Mouse (Mus musculus) ES-CJ7 (cell line): ENCODE measurements around the gene Srgn.
"Not testable (repeated sequence)": the region's sequence is repeated elsewhere in the genome, so short reads cannot be mapped to it uniquely, and the experiment has no call there.

Source experiments
- DNase-seq: peaks from one replicate; pipeline ENCODE4 v3.0.0; 2011; ENCODE audit warnings: low read depth, low spot score

Srgn gene

DNA sequence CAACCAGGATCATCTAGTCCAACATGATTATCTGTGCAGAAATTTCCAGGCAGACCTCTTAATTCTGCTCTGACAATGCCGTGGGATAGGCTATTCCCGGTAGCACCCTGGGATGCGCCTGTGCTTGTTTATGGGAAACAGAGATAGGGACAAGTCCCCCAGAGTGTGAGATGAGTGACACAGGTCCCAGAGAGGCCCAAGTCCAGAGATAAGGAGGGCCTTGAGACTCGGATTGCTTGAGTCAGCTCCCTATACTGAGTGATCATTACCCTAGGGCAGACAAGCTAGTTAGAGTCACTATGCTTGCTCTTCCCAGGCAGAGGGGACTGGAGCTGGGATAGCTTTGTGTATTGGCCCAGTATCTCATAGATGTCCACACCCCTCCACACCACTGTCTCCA, 5.5 kb downstream of the Srgn start:
- no peak for DNase-seq

DNA sequence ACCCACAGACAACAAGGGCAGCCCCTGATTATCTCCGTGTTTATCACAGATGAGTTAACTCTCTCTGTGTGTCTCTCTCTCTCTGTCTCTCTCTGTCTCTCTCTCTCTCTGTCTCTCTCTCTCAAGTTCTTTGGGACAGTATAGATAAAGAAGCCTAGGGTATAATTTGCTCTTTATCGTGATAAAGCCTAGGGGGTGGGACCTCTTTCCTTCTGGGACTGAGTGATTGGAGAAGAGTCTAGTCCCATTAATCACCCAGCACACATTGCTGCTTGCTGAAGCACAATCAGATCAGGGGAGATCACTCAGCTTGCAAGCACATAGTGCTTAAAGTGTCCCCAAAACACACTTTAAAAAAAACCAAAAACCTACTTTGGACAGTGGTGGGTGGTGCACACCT, 6.3 kb downstream of the Srgn start:
- DNase-seq, result no peak

DNA sequence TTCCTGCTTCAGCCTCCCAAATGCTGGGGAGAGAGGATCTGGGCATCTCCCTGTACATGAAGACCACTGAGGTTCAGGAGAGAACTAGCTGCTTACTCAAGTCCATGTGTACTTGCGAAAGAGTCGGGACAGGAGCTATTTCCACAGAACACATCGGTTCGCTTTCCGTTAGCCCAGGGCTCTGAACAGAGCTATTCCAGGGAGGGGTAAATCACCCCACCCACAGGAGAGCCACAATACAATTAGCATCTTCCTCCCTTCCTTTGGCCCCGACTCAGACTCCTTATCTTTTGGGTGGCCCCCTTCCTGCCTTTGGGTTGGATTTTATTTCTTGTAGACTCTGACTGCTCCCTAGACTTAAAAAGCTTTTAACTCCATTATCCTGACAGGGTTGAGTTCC, 9.7 kb downstream of the Srgn start:
- DNase-seq, result no peak

DNA sequence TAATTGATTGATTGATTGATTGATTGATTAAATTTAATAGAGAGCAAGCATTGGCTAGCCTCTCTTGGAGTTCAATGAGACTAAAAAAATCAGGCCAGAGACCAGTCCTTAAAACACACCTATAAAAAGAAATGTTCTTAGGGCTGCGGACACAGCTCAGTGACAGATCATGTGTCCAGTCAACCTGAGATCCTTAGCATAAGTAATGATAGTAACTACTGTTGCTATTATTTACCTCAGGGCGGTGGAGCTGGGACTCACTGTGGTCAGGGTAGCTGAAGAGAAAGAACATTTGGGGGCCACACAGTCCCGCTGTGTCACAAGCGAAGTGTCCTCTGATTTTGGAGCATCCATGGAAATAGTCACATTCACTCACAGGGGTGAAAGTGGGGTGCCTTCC, 14.4 kb downstream of the Srgn start:
- no peak for DNase-seq

DNA sequence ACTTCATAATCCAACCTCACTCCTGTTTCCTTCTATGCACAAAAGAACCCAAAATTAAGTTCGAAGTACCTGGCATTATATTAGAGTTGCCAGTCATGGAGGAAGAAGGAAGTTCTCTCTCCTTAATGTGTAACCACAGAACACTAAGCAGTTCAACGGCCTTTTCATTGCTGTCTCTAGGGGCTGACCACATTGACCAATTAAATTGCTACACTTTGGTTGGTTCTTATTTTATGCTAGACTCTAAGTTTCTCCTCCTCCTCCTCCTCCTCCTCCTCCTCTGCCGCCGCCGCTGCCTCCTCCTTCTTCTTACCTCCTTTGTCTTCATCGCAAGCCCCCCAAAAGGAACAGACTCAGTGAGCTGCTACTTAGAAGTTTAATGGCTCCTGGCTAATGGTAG, 15.7 kb downstream of the Srgn start:
- DNase-seq, result no peak

DNA sequence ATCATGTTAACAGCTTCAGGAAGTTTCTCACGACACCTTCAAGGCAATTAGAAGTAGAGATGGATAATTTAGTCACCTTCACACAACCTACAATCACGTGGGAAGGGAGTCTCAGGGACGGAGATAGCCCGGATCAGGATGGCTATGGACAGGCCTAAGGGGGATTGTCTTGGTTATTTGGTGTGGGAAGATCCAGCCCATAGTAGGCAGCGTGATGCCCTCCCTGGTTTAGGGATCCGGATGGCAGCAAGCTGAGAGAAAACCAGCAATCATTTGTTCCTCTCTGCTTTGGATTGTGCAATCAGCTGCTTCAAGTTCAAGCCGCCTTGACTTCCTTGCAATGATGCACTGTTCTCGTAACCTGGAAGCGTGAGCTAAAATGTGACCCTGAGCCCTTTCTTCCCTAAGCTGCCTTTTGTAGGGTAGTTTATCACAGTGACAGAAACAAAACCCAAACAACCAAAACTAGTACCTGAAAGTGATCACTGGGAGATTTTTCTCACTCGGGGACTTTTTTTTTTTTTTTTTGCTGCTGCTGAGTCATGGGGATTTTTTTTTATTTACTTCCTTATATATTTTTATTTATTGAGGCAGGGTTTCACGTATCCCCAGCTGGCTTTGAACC, 18.1 kb downstream of the Srgn start:
- DNase-seq, result no peak

DNA sequence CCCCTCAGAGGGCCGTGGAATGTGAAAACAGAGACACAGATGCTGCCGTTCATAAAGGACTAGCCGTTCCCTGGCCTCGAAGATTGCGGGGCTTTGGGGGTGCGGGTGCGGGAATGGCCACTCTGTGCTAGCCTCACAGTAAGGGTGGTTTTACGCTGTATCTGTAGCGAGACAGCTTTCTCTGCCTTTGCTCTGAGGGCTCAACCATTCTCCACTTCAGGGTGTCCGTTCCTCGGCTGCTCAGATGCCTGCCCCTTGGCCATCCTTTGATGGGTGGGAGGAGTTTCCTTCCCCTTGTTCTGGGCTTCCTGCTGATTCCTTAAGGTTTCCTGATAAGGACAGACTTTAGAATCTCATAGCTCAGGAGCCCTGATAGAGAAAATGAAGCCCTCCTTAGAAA, 18.8 kb downstream of the Srgn start:
- DNase-seq, result no peak

DNA sequence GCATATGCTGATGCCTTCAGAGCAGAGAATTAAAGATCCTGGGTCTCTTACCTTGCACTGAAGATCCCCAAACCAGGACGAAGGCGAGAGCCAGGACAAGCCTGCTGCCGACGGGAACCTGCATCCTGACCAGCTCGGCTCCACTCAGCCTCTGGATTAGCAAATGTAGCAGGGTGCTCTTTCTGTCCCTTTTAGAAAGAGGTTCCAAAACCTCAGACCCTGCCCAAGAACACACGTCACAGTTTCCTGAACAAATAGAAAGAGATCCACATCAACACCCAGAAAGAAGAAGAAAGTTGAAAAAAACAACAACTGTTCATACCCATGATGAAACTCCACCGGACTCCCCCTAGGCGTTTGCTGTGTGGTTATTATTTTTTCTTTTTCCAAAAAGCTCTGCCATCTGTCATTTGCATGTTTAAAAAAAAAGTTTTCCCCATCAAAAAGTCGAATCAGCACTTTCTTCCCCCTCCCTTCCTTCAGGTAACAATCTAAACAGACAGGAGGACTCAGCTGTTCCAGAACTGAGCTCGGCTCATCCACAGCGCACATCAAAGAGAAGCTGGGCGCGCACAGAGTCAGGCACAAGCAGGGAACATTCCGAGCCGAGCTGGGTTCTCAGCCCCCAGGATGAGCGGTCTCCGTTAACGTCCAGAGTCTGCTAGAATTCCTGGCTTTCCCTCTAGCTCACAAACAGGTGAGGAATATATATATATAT, 19.5 kb downstream of the Srgn start:
- peak; percentile 27 for DNase-seq

DNA sequence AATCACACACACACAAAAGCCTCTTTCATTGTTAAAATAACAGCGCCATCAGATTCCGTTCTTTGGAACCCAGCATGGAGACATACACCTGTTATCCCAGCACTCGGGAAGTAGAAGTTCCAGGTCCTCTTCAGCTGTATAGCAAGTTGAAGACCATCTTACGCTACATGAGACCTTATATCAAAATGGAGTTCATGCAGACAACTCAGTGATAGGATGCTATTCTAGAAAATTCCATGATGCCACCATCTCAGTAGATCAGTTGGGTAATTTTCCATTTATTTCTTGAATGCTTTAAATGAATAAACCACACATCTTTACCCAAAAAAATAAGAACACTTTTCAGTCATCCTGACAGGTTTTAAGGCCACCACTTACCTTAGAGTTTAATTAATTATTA, 20.2 kb downstream of the Srgn start:
- no peak for DNase-seq

DNA sequence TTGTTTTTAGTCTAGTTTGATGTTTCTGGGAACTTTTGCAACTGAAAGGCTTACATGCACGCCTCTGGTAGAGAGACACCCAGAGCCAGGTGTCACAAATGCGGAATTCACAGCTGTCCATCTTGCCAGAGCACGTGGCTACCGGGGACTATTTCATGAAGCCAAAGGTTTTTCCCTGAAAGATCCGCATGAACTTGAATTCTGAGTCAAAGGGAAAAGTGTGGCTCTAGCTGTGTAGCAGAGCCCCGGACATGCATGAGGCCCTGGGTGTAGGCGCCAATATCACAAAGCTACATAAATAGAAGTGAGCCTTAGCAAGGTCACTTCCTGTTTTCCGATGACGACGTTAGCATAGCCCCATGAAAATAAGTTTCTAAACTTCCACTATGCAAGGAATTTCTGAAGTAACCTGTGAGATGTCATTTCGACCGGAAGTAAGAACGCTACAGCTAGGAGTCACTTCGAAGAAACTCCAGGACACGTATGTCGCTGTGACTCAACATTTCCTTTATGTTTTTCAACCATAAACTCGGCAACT, 21.2 kb downstream of the Srgn start:
- DNase-seq, result no peak

DNA sequence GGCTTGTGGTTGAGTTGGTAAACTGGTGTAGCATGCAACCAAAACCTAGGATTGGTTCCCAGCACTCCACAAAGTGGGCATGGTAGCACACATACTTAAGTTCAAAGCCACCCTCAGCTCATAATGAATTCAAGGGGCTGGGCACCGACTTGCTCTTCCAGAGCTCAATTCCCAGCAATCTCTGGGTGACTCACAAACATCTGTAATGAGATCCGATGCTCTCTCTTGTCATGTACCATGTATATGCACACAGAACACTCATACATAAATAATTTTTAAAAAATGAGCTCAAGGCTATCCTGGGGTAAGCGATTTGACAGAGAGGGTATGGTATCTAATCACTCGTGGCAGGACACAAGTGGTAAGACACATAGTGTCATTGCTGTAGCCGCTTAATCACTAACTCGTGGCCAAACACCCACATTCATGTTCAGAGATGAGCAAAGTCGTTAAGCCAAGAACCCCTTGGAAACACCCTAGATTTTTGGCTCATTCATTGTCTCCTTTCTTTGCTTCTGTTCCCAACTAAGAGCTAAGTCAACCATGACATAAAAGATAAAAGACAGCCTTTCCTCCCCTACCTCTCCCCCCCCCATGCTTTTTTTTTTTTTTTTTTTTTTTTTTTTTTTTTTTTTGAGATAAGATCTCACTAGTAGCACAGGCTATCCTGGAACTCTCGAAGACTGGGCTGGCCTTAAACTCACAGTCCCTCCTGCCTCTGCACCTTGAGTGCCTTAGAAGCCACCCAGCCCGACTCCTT, 21.8 kb downstream of the Srgn start:
- no peak for DNase-seq

DNA sequence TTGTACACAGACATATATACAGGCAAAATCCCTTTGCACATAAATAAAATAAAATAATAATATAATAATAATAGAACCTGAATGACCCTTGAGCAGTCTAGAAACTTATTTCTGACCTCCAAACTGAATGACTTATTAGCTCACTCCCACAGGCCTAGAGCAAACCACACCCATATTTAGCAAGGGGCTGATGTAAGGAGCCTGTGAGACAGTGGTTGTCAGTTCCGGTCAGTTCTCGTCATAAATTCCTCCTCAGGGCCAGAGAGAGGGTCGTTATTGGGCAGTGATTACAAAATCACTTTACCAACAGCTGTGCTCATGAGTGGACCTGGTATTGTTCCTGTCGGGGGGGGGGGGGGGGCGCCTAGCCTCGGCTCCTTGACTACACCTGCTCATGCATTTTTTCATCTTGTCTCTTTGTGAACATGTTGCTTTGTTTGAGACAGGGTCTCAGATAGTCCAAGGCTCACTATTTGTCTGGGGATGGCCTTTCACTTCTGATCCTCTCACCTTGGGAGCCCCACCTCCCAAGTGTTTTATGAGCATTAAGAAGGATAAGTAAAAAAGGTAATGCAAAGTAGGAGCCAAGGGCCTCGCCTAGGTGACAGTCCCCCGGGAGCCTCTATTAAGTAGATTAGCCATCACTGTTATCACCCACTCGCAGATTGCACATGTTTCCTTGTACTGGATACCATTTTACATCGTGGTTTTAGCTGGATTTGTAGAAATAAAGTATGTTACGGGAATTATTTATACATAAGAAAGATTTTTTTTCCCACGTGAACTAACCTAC, 23.2 kb downstream of the Srgn start:
- no peak for DNase-seq

DNA sequence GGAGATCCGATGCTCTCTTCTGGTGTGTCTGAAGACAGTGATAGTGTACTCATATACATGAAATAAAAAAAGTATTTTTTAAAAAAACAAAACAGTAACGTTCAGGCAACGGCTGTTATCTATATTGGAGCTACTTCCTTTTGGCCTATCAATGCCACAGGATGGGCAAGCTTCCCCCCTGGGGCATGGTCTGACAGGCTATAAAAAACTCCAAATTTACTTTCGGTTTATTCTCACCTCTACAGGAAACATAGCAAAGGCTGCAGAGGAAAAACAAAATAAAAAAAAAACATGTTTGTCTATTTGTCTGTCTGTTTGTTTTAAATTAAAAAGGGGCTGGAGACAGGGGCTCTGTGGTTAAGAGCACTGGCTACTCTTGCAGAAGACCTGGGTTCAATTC, 23.9 kb downstream of the Srgn start:
- DNase-seq, result no peak

DNA sequence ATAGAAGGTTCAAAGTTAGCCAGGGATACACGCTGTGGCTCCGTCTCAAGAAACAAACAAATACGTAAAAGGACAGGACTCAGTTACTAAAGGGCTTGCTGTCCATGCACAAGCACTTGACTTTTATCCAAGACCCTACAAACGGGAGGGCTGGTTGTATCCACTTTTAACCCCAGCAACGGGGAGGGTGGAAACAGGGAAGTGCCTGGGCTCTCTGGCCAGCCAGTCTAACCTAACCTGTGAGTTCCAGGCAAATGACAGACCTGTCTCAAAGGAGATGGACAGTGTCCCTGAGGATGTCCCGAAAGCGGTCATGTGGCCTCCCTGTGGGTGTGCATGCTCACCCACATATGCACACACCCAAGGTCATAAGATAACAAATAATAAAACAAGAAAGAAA, 25.3 kb downstream of the Srgn start:
- DNase-seq, result no peak

DNA sequence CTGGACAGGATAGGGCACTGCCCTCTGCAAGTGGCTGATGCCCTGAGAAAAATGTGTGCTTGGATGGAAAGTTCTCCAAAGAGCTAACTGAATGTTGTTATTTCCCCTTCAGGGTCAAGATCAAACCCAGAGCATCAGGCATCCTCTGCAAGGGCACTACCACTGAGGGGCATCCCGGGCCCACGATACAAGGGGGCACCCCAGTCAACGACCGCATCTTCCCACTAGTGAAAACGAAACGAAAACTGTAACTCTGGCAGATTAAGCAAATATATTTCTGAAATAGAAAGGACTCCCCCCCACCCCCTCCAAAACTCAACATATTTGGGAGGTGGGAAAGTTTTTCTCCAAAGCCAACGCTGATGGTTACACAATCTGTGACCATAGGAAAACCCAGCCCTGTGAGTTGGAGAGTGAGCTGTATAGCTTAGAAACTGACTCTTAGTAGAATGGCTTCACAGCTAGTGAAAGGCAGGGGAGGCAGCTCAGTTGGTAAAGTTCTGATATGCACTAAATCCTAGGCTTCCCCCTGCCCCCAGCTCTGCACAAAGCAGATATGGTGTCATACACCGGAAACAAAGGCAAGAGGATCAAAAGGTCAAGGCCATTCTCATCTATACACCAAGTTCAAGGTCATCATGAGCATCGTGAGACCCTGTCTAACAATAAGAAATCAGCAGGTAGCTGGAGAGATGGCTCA, 26.2 kb downstream of the Srgn start:
- no peak for DNase-seq

DNA sequence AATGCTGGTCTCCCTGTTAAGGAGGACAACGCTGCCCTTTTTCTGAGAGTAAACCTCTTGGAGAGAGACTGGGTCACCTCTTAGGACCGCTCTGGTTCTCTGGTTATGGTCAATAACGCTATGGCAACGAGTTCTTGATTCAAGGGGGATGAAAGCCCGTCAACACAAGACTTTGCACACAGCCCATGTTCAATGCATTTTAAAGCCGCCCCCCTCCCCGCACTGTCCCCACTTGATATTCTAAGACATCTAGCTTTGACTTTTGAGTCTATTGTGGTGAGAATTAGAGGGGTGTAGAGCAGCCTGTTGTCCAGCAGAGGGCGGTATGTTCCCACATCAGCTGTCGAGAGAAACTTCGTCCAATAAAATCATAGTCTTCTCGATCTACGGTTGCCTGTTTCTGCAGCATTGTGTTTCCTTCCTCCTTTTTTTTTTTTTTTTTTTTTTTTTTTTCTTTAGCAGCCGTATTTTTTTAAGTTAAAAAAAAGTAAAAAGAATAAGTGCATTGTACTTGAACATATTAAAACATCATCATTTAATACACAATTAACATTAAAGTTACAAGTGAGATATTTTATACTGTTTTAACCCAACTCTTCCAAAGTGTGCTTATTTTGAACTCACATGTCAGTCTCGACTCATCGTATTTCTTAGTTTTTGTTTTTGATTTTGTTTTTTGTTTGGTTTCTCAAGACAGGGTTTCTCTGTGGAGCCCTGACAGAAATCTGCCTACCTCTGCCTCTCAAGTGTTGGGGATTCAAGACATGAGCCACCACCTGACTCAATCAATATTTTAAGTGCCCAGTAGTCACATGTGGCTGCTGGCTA, 26.9 kb downstream of the Srgn start:
- DNase-seq, result peak; percentile 78

DNA sequence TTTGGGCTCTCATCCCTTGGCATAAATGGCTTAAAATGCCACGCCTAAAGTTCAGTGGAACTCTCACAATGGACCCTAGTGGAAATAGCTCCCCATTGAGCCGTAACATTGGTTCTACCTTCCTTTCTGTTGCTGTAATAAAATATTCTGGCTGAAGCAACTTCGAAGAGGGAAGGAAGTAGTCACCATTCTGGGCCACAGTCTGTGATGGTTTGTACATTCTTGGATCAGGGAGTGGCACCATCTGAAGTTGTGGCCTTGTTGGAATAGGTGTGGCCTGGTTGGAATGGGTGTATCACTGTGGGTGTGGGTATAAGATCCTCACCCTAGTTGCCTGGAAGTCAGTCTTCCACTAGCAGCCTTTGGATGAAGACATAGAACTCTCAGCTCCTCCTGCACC, 35.6 kb downstream of the Srgn start:
- not testable (repeated sequence) for DNase-seq

DNA sequence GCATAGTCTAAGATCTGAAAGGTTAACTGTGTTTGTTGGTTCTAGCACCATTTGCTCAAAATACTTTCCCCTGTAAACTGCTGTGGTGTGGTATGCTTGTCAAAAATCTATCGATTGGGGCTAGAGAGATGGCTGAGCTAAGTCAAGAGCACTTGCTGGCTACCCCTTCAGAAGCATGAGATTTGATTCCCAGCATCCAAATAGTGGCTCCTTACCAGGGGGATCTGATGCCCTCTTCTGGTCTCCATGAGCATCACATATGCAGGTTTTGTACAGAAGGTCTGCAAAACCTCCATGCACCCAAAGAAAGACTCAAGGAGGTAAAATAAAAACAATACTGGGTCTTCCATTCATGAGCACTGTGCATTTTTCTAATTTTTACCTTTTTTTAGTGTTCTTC, 39.0 kb downstream of the Srgn start:
- peak; percentile 82 for DNase-seq

DNA sequence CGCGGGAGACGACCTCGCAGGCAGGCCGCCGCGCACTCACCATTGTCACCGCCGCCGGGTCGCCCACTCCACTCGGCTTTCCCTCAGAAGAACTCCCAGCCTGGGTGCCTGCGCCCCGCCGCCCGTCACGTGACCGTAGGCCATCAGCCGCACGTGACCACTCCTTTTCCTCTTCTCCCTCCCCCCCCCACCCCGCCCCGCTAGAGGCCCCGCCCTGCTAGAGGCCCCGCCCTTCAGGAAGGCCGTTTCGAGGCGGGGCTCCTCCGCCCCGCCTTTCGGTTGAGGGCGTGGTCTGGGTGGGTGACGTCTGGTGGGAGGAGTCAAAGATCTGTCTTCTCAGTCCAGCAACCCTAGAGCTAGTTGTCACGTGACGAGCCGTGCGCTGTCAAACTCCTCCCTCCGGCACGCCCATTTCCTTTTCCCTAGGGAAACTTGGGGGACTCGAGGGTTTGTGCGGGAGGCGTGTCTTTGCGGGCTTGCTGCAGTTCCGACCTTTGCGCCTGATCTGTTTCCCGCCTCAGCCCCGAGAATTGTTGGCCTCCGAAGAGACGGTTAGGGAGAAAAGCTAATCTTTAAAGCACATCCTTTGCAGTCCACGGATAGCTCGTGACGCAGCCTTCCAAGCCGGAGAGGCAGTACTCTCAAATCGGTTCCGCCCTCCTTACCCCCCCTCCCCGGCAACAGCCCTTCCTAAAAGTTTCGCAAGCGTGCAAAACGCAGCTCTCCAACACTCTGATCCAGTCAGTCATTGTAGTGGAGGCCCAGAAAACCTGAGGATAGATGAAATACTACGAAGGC, 40.4 kb downstream of the Srgn start, which contains the start of gene Vps26a:
Gene Vps26a, minus strand, starts transcription at position 188 of the 798 bp plus-strand sequence.
- DNase-seq, result peak; percentile 99
